Mouse (Mus musculus) heart, embryonic 15.5 days (tissue): ENCODE measurements around the gene Tnfsf13. TPM values are rescaled to one million over a fixed set of nuclear protein-coding genes. Genes with fewer than 3 reads are reported as not detected.
A peak's percentile ranks its signal among the peaks of the same experiment; 100 is the strongest.

ENCODE experiments used
- microRNA counts: library from miRNA; unstranded; fragments of <30 nt; microRNA quantifications from one replicate; lab custom pipeline; 2016
- microRNA-seq: library from miRNA; unstranded; fragments of <30 nt; microRNA quantifications from one replicate; pipeline ENCODE4, GENCODE M21; 2016
- polyA plus RNA-seq: library from polyadenylated mRNA; unstranded; fragments of >200 nt; fragmentation: Nextera tagmentation; extraction: Ambion mirVana; gene quantifications from 2 replicates; pipeline ENCODE4 v1.2.1, GENCODE M21; 2015

The Tnfsf13 gene
- polyA plus RNA-seq, 1 experiment from 2014 or later, result 0.54 TPM

MicroRNAs encoded within 50 kb of the gene (microRNA counts, 519-probe panel; counts per million panel counts)
- microRNA mmu-miR-1934 (lab: Ali Mortazavi, UCI) (not detected), microRNA mmu-miR-467f (lab: Ali Mortazavi, UCI) (2,381 counts per million, percentile 45 among the panel's probes with 10 or more counts)

Small RNA genes lying within 50 kb of the gene (microRNA-seq; reads per million reads assigned to microRNA genes)
- gene Mir1934, result 5.3 reads per million, percentile 19 among the genes with 10 or more reads in this experiment
- gene Mir467f, result not detected

Other genes with a start within 250 kb of the Tnfsf13 start
- gene Dnah2, start 136.7 kb downstream of the Tnfsf13 start, polyA plus RNA-seq, result 0.21 and 0.42 TPM in 2 replicates
- gene Efnb3, start 125.6 kb downstream of the Tnfsf13 start, polyA plus RNA-seq, result 53.8 and 59.7 TPM in 2 replicates
- gene Wrap53, start 105.5 kb downstream of the Tnfsf13 start, polyA plus RNA-seq, result 13.3 and 17.0 TPM in 2 replicates
- gene Trp53, start 105.4 kb downstream of the Tnfsf13 start, polyA plus RNA-seq, result 59.4 and 88.1 TPM in 2 replicates
- 24.2 and 24.5 TPM in 2 replicates for gene Atp1b2, start 79.8 kb downstream of the Tnfsf13 start, polyA plus RNA-seq
- 0.29 TPM in 1 of 2 replicates, not detected in the other for gene Shbg, start 67.9 kb downstream of the Tnfsf13 start, polyA plus RNA-seq
- gene Sat2, start 63.8 kb downstream of the Tnfsf13 start, polyA plus RNA-seq, result 14.3 and 16.7 TPM in 2 replicates
- 22.9 and 28.5 TPM in 2 replicates for gene Fxr2, start 52.8 kb downstream of the Tnfsf13 start, polyA plus RNA-seq
- gene Sox15, start 30.5 kb downstream of the Tnfsf13 start, polyA plus RNA-seq, result 0.22 TPM in 1 of 2 replicates, not detected in the other
- gene Mpdu1, start 23.1 kb downstream of the Tnfsf13 start, polyA plus RNA-seq, result 38.8 and 48.1 TPM in 2 replicates
- gene Cd68, start 19.6 kb downstream of the Tnfsf13 start, polyA plus RNA-seq, result 8.7 and 18.6 TPM in 2 replicates
- 310 and 340 TPM in 2 replicates for gene Eif4a1, start 13.4 kb downstream of the Tnfsf13 start, polyA plus RNA-seq
- 47.1 and 54.8 TPM in 2 replicates for gene Senp3, start 3.7 kb downstream of the Tnfsf13 start, polyA plus RNA-seq
- 7.3 and 8.9 TPM in 2 replicates for gene Tnfsf12, start 10.1 kb upstream of the Tnfsf13 start, polyA plus RNA-seq
- 2.9 and 4.2 TPM in 2 replicates for gene Tnfsfm13, start 10.3 kb upstream of the Tnfsf13 start, polyA plus RNA-seq
- gene Polr2a, start 72.9 kb upstream of the Tnfsf13 start, polyA plus RNA-seq, result 10.9 and 18.3 TPM in 2 replicates
- gene Slc35g3, start 76.2 kb upstream of the Tnfsf13 start, polyA plus RNA-seq, result 0.16 and 0.48 TPM in 2 replicates
- 3.1 and 3.8 TPM in 2 replicates for gene Zbtb4, start 80.1 kb upstream of the Tnfsf13 start, polyA plus RNA-seq
- gene Chrnb1, start 110.2 kb upstream of the Tnfsf13 start, polyA plus RNA-seq, result 5.4 and 7.5 TPM in 2 replicates
- gene Fgf11, start 116.1 kb upstream of the Tnfsf13 start, polyA plus RNA-seq, result 1.8 and 2.9 TPM in 2 replicates
- gene Tmem102, start 119.8 kb upstream of the Tnfsf13 start, polyA plus RNA-seq, result 1.1 and 2.6 TPM in 2 replicates
- not detected in 2 replicates for gene Gm39566, start 129.5 kb upstream of the Tnfsf13 start, polyA plus RNA-seq
- not detected in 2 replicates for gene Spem2, start 132.7 kb upstream of the Tnfsf13 start, polyA plus RNA-seq
- not detected in 2 replicates for gene Spem1, start 136.4 kb upstream of the Tnfsf13 start, polyA plus RNA-seq
- 1.6 and 2.2 TPM in 2 replicates for gene Nlgn2, start 152.0 kb upstream of the Tnfsf13 start, polyA plus RNA-seq
- gene Tmem256, start 152.7 kb upstream of the Tnfsf13 start, polyA plus RNA-seq, result 291 and 359 TPM in 2 replicates
- 68.5 and 81.4 TPM in 2 replicates for gene Plscr3, start 160.6 kb upstream of the Tnfsf13 start, polyA plus RNA-seq
- 0.31 and 0.80 TPM in 2 replicates for gene Tnk1, start 172.9 kb upstream of the Tnfsf13 start, polyA plus RNA-seq
- not detected in 2 replicates for gene Tmem95, start 192.2 kb upstream of the Tnfsf13 start, polyA plus RNA-seq
- 3.3 and 5.7 TPM in 2 replicates for gene Kctd11, start 195.6 kb upstream of the Tnfsf13 start, polyA plus RNA-seq
- gene Acap1, start 209.8 kb upstream of the Tnfsf13 start, polyA plus RNA-seq, result 4.5 and 14.8 TPM in 2 replicates
- 3.7 and 5.8 TPM in 2 replicates for gene 2810408A11Rik, start 215.2 kb upstream of the Tnfsf13 start, polyA plus RNA-seq
- 5.2 and 7.0 TPM in 2 replicates for gene Neurl4, start 215.3 kb upstream of the Tnfsf13 start, polyA plus RNA-seq
- 44.8 and 54.9 TPM in 2 replicates for gene Gps2, start 228.1 kb upstream of the Tnfsf13 start, polyA plus RNA-seq
- gene Eif5a, start 236.2 kb upstream of the Tnfsf13 start, polyA plus RNA-seq, result 975 and 1,130 TPM in 2 replicates